Mouse (Mus musculus): Measurements from ENCODE around the gene Kat6b.

Gene Kat6b

GRCm38 (mm10) chr14:21525674-21526073 is 44.4 kb downstream of the Kat6b start:
- no peak for DNase-seq

- no peak for DNase-seq
These were observed 52.3 kb downstream of the Kat6b start for GRCm38 (mm10) chr14:21533566-21533965.

GRCm38 (mm10) chr14:21534066-21534465 is 52.8 kb downstream of the Kat6b start:
- DNase-seq: no peak

- no peak for DNase-seq
These were observed 53.5 kb downstream of the Kat6b start for GRCm38 (mm10) chr14:21534542-21535272.

GRCm38 (mm10) chr14:21536485-21537181 is 55.4 kb downstream of the Kat6b start:
- DNase-seq: no peak

GRCm38 (mm10) chr14:21537838-21538237 is 56.6 kb downstream of the Kat6b start:
- no peak for DNase-seq

GRCm38 (mm10) chr14:21539731-21540130 is 58.5 kb downstream of the Kat6b start:
- no peak for DNase-seq

GRCm38 (mm10) chr14:21540361-21540760 is 59.1 kb downstream of the Kat6b start:
- no peak for DNase-seq

GRCm38 (mm10) chr14:21545529-21545928 is 64.3 kb downstream of the Kat6b start:
- DNase-seq: no peak

- DNase-seq: no peak
These were observed 65.1 kb downstream of the Kat6b start for GRCm38 (mm10) chr14:21546351-21546750.

GRCm38 (mm10) chr14:21547297-21547696 is 66.1 kb downstream of the Kat6b start:
- no peak for DNase-seq

- DNase-seq: no peak
These were observed 66.7 kb downstream of the Kat6b start for GRCm38 (mm10) chr14:21547965-21548364.

- DNase-seq: no peak
These were observed 67.8 kb downstream of the Kat6b start for GRCm38 (mm10) chr14:21548952-21549607.

GRCm38 (mm10) chr14:21549608-21550115 is 68.4 kb downstream of the Kat6b start:
- DNase-seq: no peak

- DNase-seq: no peak
These were observed 69.3 kb downstream of the Kat6b start for GRCm38 (mm10) chr14:21550576-21550975.

- no peak for DNase-seq
These were observed 70.4 kb downstream of the Kat6b start for GRCm38 (mm10) chr14:21551655-21552054.

GRCm38 (mm10) chr14:21552958-21553357 is 71.7 kb downstream of the Kat6b start:
- no peak for DNase-seq

GRCm38 (mm10) chr14:21554046-21554445 is 72.8 kb downstream of the Kat6b start:
- no peak for DNase-seq

GRCm38 (mm10) chr14:21558440-21559131 is 77.4 kb downstream of the Kat6b start:
- no peak for DNase-seq

- DNase-seq: no peak
These were observed 78.2 kb downstream of the Kat6b start for GRCm38 (mm10) chr14:21559447-21559846.

GRCm38 (mm10) chr14:21560481-21561209 is 79.4 kb downstream of the Kat6b start:
- no peak for DNase-seq

GRCm38 (mm10) chr14:21561396-21562065 is 80.3 kb downstream of the Kat6b start:
- no peak for DNase-seq
